Mouse (Mus musculus) erythroblast, embryonic 14.5 days (primary cell): Measurements from ENCODE around the gene Ptov1. TPM values are rescaled to one million over a fixed set of nuclear protein-coding genes. Genes with fewer than 3 reads are reported as not detected.

Experiments used
- H3K27me3 ChIP-seq: 2 replicates; pipeline ENCODE4 v1.6.1; 2012; ENCODE audit warnings: inconsistent platforms; ENCODE audit not compliant: control insufficient read depth
- H3K36me3 ChIP-seq: 2 replicates; pipeline ENCODE4 v1.6.1; 2012; ENCODE audit warnings: mild to moderate bottlenecking, inconsistent platforms; ENCODE audit not compliant: control insufficient read depth
- H3K4me1 ChIP-seq: 2 replicates; pipeline ENCODE4 v1.6.1; 2012; ENCODE audit warnings: inconsistent platforms; ENCODE audit not compliant: control insufficient read depth
- H3K4me3 ChIP-seq: replicated peaks from 2 replicates; pipeline ENCODE3; 2012; ENCODE audit warnings: moderate library complexity, mild to moderate bottlenecking, inconsistent platforms
- H3K9me3 ChIP-seq: 2 replicates; pipeline ENCODE4 v1.6.1; 2012; ENCODE audit warnings: low read length, inconsistent platforms, mixed read lengths; ENCODE audit not compliant: control insufficient read depth
- GATA1 ChIP-seq: IDR thresholded peaks from 2 replicates; pipeline ENCODE4 v1.6.1; 2012; ENCODE audit warnings: low read length, inconsistent platforms, mixed read lengths
- TAL1 ChIP-seq: IDR thresholded peaks from 3 replicates; pipeline ENCODE4 v1.6.1; 2012; ENCODE audit warnings: low read length, inconsistent platforms, mixed read lengths
- polyA plus RNA-seq: library from polyadenylated mRNA; stranded (reverse); fragments of >175 nt; gene quantifications from 2 replicates; pipeline ENCODE4 v1.2.3, GENCODE M21; 2012

Ptov1 gene
- polyA plus RNA-seq, 1 experiment = 7.3 TPM

DNA sequence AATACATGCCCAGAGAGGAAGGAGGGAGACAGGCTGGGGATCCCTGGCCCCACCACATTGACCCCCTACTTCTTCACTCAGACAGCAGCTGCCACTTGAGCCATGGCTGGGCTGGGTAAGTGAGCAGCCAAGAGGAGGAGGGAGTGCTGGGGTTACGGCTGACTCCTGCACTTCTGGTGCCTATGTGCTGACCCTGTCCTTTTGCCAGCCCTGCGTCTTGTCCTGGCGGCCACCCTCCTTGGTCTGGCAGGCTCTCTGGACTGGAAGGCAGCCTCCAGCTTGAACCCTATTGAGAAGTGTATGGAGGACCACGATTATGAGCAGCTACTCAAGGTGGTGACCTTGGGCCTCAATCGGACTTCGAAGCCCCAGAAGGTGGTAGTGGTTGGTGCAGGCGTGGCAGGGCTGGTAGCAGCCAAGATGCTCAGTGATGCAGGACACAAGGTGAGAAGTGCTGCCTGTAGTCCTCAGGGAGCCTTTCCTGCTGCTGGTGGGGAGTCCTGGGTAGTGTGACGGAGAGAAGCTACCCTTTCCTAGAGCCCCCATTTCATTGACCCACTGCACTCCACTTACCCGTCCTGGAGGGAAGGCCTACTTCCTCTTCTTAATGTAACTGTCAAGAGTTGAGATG is 33.0 kb downstream of the Ptov1 start:
- TF ChIP-seq TAL1 (no peak), GATA1 (no peak)
- H3K9me3 ChIP-seq = no peaks in the 10 kb centered on the region
- H3K4me1 ChIP-seq = peaks cover 16% of the 10 kb centered on the region
- no peak overlapping the region for H3K4me3 ChIP-seq
- H3K36me3 ChIP-seq = peaks cover 55% of the 10 kb centered on the region
- H3K27me3 ChIP-seq = peaks cover 20% of the 10 kb centered on the region

- Histone ChIP-seq H3K9me3 (no peaks in the 10 kb centered on the region), H3K27me3 (peaks cover 20% of the 10 kb centered on the region), H3K36me3 (peaks cover 55% of the 10 kb centered on the region), H3K4me1 (peaks cover 16% of the 10 kb centered on the region), H3K4me3 (no peak overlapping the region)
- TF ChIP-seq TAL1 = no peak
- TF ChIP-seq GATA1 = no peak
Observed at GRCm38 (mm10) chr7:44836016-44836404, 33.6 kb downstream of the Ptov1 start.

- TF ChIP-seq TAL1 (no peak), GATA1 (no peak)
- Histone ChIP-seq H3K36me3 (peaks cover 55% of the 10 kb centered on the region), H3K9me3 (no peaks in the 10 kb centered on the region), H3K4me1 (peaks cover 19% of the 10 kb centered on the region), H3K27me3 (peaks cover 18% of the 10 kb centered on the region), H3K4me3 (no peak overlapping the region)
Observed at GRCm38 (mm10) chr7:44835373-44836015, 34.1 kb downstream of the Ptov1 start.

DNA sequence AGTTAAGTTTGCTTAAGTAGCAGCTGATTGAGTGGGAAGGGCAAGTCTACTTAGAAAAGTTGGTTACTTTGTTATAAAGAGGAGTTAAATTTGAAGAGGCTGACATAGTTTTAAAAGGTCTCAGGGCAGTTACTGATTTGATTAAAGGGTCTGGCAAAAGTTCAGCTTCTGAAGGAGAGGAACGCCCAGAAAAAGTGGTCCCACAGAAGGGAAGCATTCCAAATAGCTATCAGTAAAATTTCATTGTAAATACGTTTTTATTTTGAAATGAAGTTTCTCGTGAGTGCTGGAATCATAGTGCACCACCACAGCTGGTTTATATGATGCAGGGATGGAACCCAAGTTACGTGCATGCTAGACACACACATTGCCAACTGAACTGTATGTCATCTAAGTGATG is 36.8 kb downstream of the Ptov1 start:
- TF ChIP-seq GATA1 = no peak
- TF ChIP-seq TAL1 = no peak
- H3K4me3 ChIP-seq = no peak overlapping the region
- peaks cover 8% of the 10 kb centered on the region; the same call in 1 of the 2 replicates for H3K4me1 ChIP-seq
- H3K36me3 ChIP-seq = peaks cover 70% of the 10 kb centered on the region
- H3K9me3 ChIP-seq = no peaks in the 10 kb centered on the region
- H3K27me3 ChIP-seq = no peaks in the 10 kb centered on the region

DNA sequence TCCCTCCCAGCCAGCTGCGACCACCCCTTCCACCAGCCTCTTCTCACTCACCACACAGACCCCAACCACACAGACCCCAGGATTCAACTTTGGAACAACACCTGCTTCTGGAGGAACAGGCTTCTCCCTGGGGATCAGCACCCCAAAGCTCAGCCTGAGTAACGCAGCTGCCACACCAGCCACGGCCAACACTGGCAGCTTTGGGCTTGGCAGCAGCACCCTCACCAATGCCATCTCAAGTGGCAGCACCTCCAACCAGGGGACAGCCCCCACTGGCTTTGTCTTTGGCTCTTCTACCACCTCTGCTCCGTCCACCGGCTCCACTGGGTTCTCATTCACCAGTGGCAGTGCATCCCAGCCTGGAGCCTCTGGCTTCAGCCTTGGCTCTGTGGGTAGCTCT is 40.9 kb downstream of the Ptov1 start:
- Histone ChIP-seq H3K4me3 (no peak overlapping the region), H3K9me3 (no peaks in the 10 kb centered on the region), H3K27me3 (no peaks in the 10 kb centered on the region), H3K4me1 (peaks cover 21% of the 10 kb centered on the region), H3K36me3 (peaks cover 91% of the 10 kb centered on the region)
- TF ChIP-seq GATA1 (no peak), TAL1 (no peak)

DNA sequence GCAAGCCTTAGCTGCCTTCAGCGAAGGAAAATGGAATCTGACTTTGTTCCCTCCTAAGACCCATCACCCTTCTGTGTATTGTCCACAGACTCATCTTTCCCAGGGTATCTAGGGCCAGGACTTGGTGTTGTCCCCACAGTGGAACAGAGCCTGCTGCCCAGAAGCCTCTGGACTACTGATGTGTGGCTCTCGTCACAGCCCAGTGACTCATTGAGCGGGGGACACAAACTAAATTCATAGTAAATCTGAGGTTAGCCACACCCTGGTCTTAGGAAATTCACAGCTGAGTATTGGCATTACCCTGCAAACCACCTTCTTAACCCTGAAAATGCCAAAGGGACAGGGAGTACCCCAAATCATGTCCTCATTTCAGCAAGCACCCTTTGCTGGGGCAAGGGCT is 42.8 kb downstream of the Ptov1 start:
- Histone ChIP-seq H3K9me3 (no peaks in the 10 kb centered on the region), H3K27me3 (no peaks in the 10 kb centered on the region), H3K4me3 (no peak overlapping the region), H3K4me1 (peaks cover 34% of the 10 kb centered on the region), H3K36me3 (peaks cover 94% of the 10 kb centered on the region)
- TF ChIP-seq GATA1 = no peak
- TF ChIP-seq TAL1 = no peak

GRCm38 (mm10) chr7:44824872-44825271 is 44.7 kb downstream of the Ptov1 start:
- H3K4me1 ChIP-seq = peaks cover 49% of the 10 kb centered on the region
- peaks cover 92% of the 10 kb centered on the region for H3K36me3 ChIP-seq
- no peaks in the 10 kb centered on the region for H3K9me3 ChIP-seq
- TF ChIP-seq TAL1 = no peak
- no peak for TF ChIP-seq GATA1
- H3K27me3 ChIP-seq = no peaks in the 10 kb centered on the region
- no peak overlapping the region for H3K4me3 ChIP-seq

GRCm38 (mm10) chr7:44823409-44823808 is 46.2 kb downstream of the Ptov1 start:
- H3K27me3 ChIP-seq = no peaks in the 10 kb centered on the region
- H3K9me3 ChIP-seq = no peaks in the 10 kb centered on the region
- TF ChIP-seq GATA1 (no peak), TAL1 (no peak)
- peaks cover 62% of the 10 kb centered on the region for H3K4me1 ChIP-seq
- H3K36me3 ChIP-seq = peaks cover 92% of the 10 kb centered on the region
- H3K4me3 ChIP-seq = no peak overlapping the region

- Histone ChIP-seq H3K27me3 (no peaks in the 10 kb centered on the region), H3K36me3 (peaks cover 86% of the 10 kb centered on the region), H3K9me3 (no peaks in the 10 kb centered on the region), H3K4me1 (peaks cover 78% of the 10 kb centered on the region), H3K4me3 (no peak overlapping the region)
- no peak for TF ChIP-seq TAL1
- TF ChIP-seq GATA1 = no peak
Observed at GRCm38 (mm10) chr7:44821666-44822448, 47.7 kb downstream of the Ptov1 start.
